Mouse (Mus musculus): ENCODE data around the gene Egfl6. TPM values are rescaled to one million over a fixed set of nuclear protein-coding genes. Genes with fewer than 3 reads are reported as not detected.

The Egfl6 gene
- polyA plus RNA-seq, 1 experiment from 2014 or later: 4.2 TPM

- Histone ChIP-seq H3K4me2 (no peak overlapping the region), H3K4me3 (ENCODE audit: low read depth, low read length) (no peak overlapping the region), H3K36me3 (ENCODE audit: control insufficient read depth, insufficient read depth, low read length) (no peaks in the 10 kb centered on the region), H3K9me3 (replicated peaks; ENCODE audit: control insufficient read depth, low read length) (no peaks in the 10 kb centered on the region), H3K27me3 (ENCODE audit: control insufficient read depth, insufficient read depth, low read length) (no peaks in the 10 kb centered on the region), H3K27ac (ENCODE audit: low read depth, low read length) (no peak overlapping the region), H3K4me1 (ENCODE audit: control insufficient read depth, insufficient read depth, low read length) (no peaks in the 10 kb centered on the region), H3K9ac (ENCODE audit: low read depth, low read length) (no peak overlapping the region)
- WGBS (ENCODE audit: insufficient replicate concordance): 53% methylated on average over 1 of the region's 1 CpGs
- no peak for ATAC-seq (replicated peaks; ENCODE audit: insufficient number of reproducible peaks, low FRiP score, low TSS enrichment)
These were observed 9.4 kb downstream of the Egfl6 start for GRCm38 (mm10) chrX:166576111-166576510.

GRCm38 (mm10) chrX:166565983-166566382 is 19.5 kb downstream of the Egfl6 start:
- WGBS (ENCODE audit: insufficient replicate concordance): 82% methylated on average over 6 of the region's 6 CpGs
- Histone ChIP-seq H3K4me2 (no peak overlapping the region), H3K27me3 (ENCODE audit: control insufficient read depth, insufficient read depth, low read length) (no peaks in the 10 kb centered on the region), H3K9me3 (replicated peaks; ENCODE audit: control insufficient read depth, low read length) (no peaks in the 10 kb centered on the region), H3K4me1 (ENCODE audit: control insufficient read depth, insufficient read depth, low read length) (no peaks in the 10 kb centered on the region), H3K36me3 (ENCODE audit: control insufficient read depth, insufficient read depth, low read length) (no peaks in the 10 kb centered on the region), H3K9ac (ENCODE audit: low read depth, low read length) (no peak overlapping the region), H3K4me3 (ENCODE audit: low read depth, low read length) (no peak overlapping the region), H3K27ac (ENCODE audit: low read depth, low read length) (no peak overlapping the region)
- ATAC-seq (replicated peaks; ENCODE audit: insufficient number of reproducible peaks, low FRiP score, low TSS enrichment): no peak

- 71% methylated on average over 5 of the region's 5 CpGs for WGBS (ENCODE audit: insufficient replicate concordance)
- Histone ChIP-seq H3K36me3 (ENCODE audit: control insufficient read depth, insufficient read depth, low read length) (no peaks in the 10 kb centered on the region), H3K27ac (ENCODE audit: low read depth, low read length) (no peak overlapping the region), H3K4me3 (ENCODE audit: low read depth, low read length) (no peak overlapping the region), H3K4me2 (no peak overlapping the region), H3K27me3 (ENCODE audit: control insufficient read depth, insufficient read depth, low read length) (no peaks in the 10 kb centered on the region), H3K9me3 (replicated peaks; ENCODE audit: control insufficient read depth, low read length) (no peaks in the 10 kb centered on the region), H3K4me1 (ENCODE audit: control insufficient read depth, insufficient read depth, low read length) (no peaks in the 10 kb centered on the region), H3K9ac (ENCODE audit: low read depth, low read length) (no peak overlapping the region)
- ATAC-seq (replicated peaks; ENCODE audit: insufficient number of reproducible peaks, low FRiP score, low TSS enrichment): no peak
These were observed 20.1 kb downstream of the Egfl6 start for GRCm38 (mm10) chrX:166565401-166565800.

GRCm38 (mm10) chrX:166564900-166565299 is 20.6 kb downstream of the Egfl6 start:
- ATAC-seq (replicated peaks; ENCODE audit: insufficient number of reproducible peaks, low FRiP score, low TSS enrichment): no peak
- no peaks in the 10 kb centered on the region for H3K36me3 ChIP-seq (ENCODE audit: control insufficient read depth, insufficient read depth, low read length)
- H3K4me1 ChIP-seq (ENCODE audit: control insufficient read depth, insufficient read depth, low read length): no peaks in the 10 kb centered on the region
- H3K9me3 ChIP-seq (replicated peaks; ENCODE audit: control insufficient read depth, low read length): no peaks in the 10 kb centered on the region
- H3K4me3 ChIP-seq (ENCODE audit: low read depth, low read length): no peak overlapping the region
- no peak overlapping the region for H3K27ac ChIP-seq (ENCODE audit: low read depth, low read length)
- no peaks in the 10 kb centered on the region for H3K27me3 ChIP-seq (ENCODE audit: control insufficient read depth, insufficient read depth, low read length)
- WGBS (ENCODE audit: insufficient replicate concordance): 69% methylated on average over 5 of the region's 5 CpGs
- H3K4me2 ChIP-seq: no peak overlapping the region
- no peak overlapping the region for H3K9ac ChIP-seq (ENCODE audit: low read depth, low read length)

- no peak for ATAC-seq (replicated peaks; ENCODE audit: insufficient number of reproducible peaks, low FRiP score, low TSS enrichment)
- Histone ChIP-seq H3K27ac (ENCODE audit: low read depth, low read length) (no peak overlapping the region), H3K4me1 (ENCODE audit: control insufficient read depth, insufficient read depth, low read length) (no peaks in the 10 kb centered on the region), H3K4me3 (ENCODE audit: low read depth, low read length) (no peak overlapping the region), H3K4me2 (no peak overlapping the region), H3K36me3 (ENCODE audit: control insufficient read depth, insufficient read depth, low read length) (no peaks in the 10 kb centered on the region), H3K27me3 (ENCODE audit: control insufficient read depth, insufficient read depth, low read length) (no peaks in the 10 kb centered on the region), H3K9ac (ENCODE audit: low read depth, low read length) (no peak overlapping the region), H3K9me3 (replicated peaks; ENCODE audit: control insufficient read depth, low read length) (no peaks in the 10 kb centered on the region)
- WGBS (ENCODE audit: insufficient replicate concordance): 65% methylated on average over 3 of the region's 3 CpGs
These were observed 26.2 kb downstream of the Egfl6 start for GRCm38 (mm10) chrX:166559333-166559732.

GRCm38 (mm10) chrX:166552355-166552754 is 33.2 kb downstream of the Egfl6 start:
- H3K9ac ChIP-seq (ENCODE audit: low read depth, low read length): no peak overlapping the region
- 77% methylated on average over 7 of the region's 7 CpGs for WGBS (ENCODE audit: insufficient replicate concordance)
- no peaks in the 10 kb centered on the region for H3K36me3 ChIP-seq (ENCODE audit: control insufficient read depth, insufficient read depth, low read length)
- no peaks in the 10 kb centered on the region; the same call in 1 of the 2 replicates for H3K27me3 ChIP-seq (ENCODE audit: control insufficient read depth, insufficient read depth, low read length)
- H3K4me2 ChIP-seq: no peak overlapping the region
- H3K4me3 ChIP-seq (ENCODE audit: low read depth, low read length): no peak overlapping the region
- no peaks in the 10 kb centered on the region for H3K4me1 ChIP-seq (ENCODE audit: control insufficient read depth, insufficient read depth, low read length)
- no peak overlapping the region for H3K27ac ChIP-seq (ENCODE audit: low read depth, low read length)
- H3K9me3 ChIP-seq (replicated peaks; ENCODE audit: control insufficient read depth, low read length): no peaks in the 10 kb centered on the region
- no peak for ATAC-seq (replicated peaks; ENCODE audit: insufficient number of reproducible peaks, low FRiP score, low TSS enrichment)

- Histone ChIP-seq H3K4me1 (ENCODE audit: control insufficient read depth, insufficient read depth, low read length) (no peaks in the 10 kb centered on the region), H3K9me3 (replicated peaks; ENCODE audit: control insufficient read depth, low read length) (no peaks in the 10 kb centered on the region), H3K27me3 (ENCODE audit: control insufficient read depth, insufficient read depth, low read length) (no peaks in the 10 kb centered on the region; the same call in 1 of the 2 replicates), H3K4me3 (ENCODE audit: low read depth, low read length) (no peak overlapping the region), H3K36me3 (ENCODE audit: control insufficient read depth, insufficient read depth, low read length) (no peaks in the 10 kb centered on the region), H3K27ac (ENCODE audit: low read depth, low read length) (no peak overlapping the region), H3K4me2 (no peak overlapping the region), H3K9ac (ENCODE audit: low read depth, low read length) (no peak overlapping the region)
- ATAC-seq (replicated peaks; ENCODE audit: insufficient number of reproducible peaks, low FRiP score, low TSS enrichment): no peak
- 65% methylated on average over 2 of the region's 2 CpGs for WGBS (ENCODE audit: insufficient replicate concordance)
These were observed 39.0 kb downstream of the Egfl6 start for GRCm38 (mm10) chrX:166546495-166546894.

GRCm38 (mm10) chrX:166535138-166535537 is 50.4 kb downstream of the Egfl6 start:
- no peak overlapping the region for H3K27ac ChIP-seq (ENCODE audit: low read depth, low read length)
- ATAC-seq (replicated peaks; ENCODE audit: insufficient number of reproducible peaks, low FRiP score, low TSS enrichment): no peak
- WGBS (ENCODE audit: insufficient replicate concordance): 36% methylated on average over 4 of the region's 4 CpGs

GRCm38 (mm10) chrX:166533432-166533831 is 52.1 kb downstream of the Egfl6 start:
- Histone ChIP-seq H3K4me2 (no peak overlapping the region), H3K27me3 (ENCODE audit: control insufficient read depth, insufficient read depth, low read length) (no peaks in the 10 kb centered on the region), H3K9me3 (replicated peaks; ENCODE audit: control insufficient read depth, low read length) (no peaks in the 10 kb centered on the region), H3K9ac (ENCODE audit: low read depth, low read length) (no peak overlapping the region), H3K27ac (ENCODE audit: low read depth, low read length) (no peak overlapping the region), H3K4me3 (ENCODE audit: low read depth, low read length) (no peak overlapping the region), H3K36me3 (ENCODE audit: control insufficient read depth, insufficient read depth, low read length) (no peaks in the 10 kb centered on the region), H3K4me1 (ENCODE audit: control insufficient read depth, insufficient read depth, low read length) (no peaks in the 10 kb centered on the region)
- WGBS (ENCODE audit: insufficient replicate concordance): 69% methylated on average over 4 of the region's 4 CpGs
- no peak for ATAC-seq (replicated peaks; ENCODE audit: insufficient number of reproducible peaks, low FRiP score, low TSS enrichment)

More at GRCm38 (mm10) chrX:166535138-166535537, 50.4 kb downstream of the Egfl6 start:
- no peaks in the 10 kb centered on the region for H3K9me3 ChIP-seq (replicated peaks; ENCODE audit: control insufficient read depth, low read length)
- no peaks in the 10 kb centered on the region for H3K4me1 ChIP-seq (ENCODE audit: control insufficient read depth, insufficient read depth, low read length)
- no peak overlapping the region for H3K9ac ChIP-seq (ENCODE audit: low read depth, low read length)
- no peaks in the 10 kb centered on the region for H3K27me3 ChIP-seq (ENCODE audit: control insufficient read depth, insufficient read depth, low read length)
- H3K4me3 ChIP-seq (ENCODE audit: low read depth, low read length): no peak overlapping the region
- no peak overlapping the region for H3K4me2 ChIP-seq
- no peaks in the 10 kb centered on the region for H3K36me3 ChIP-seq (ENCODE audit: control insufficient read depth, insufficient read depth, low read length)

Data from heart, embryonic 11.5 days (tissue).